Mouse (Mus musculus) embryonic fibroblast, embryonic 13.5 days (primary cell): Measurements from ENCODE around the gene Riox2. TPM values are rescaled to one million over a fixed set of nuclear protein-coding genes. Genes with fewer than 3 reads are reported as not detected.
A peak's percentile ranks its signal among the peaks of the same experiment; 100 is the strongest.
"Not testable (repeated sequence)": the region's sequence is repeated elsewhere in the genome, so short reads cannot be mapped to it uniquely, and the experiment has no call there.

Source experiments
- H3K27ac ChIP-seq: 2 replicates; pipeline ENCODE4 v1.5.1; 2012; ENCODE audit warnings: low read length, control low read depth, inconsistent platforms; ENCODE audit not compliant: insufficient read depth
- H3K4me1 ChIP-seq: 2 replicates; pipeline ENCODE4 v1.6.1; 2011; ENCODE audit warnings: low read length; ENCODE audit not compliant: control insufficient read depth, insufficient read depth
- H3K4me3 ChIP-seq: 2 replicates; pipeline ENCODE4 v1.5.1; 2011; ENCODE audit warnings: mild to moderate bottlenecking, control low read depth, low read length; ENCODE audit not compliant: insufficient read depth
- CTCF ChIP-seq: IDR thresholded peaks from 2 replicates; pipeline ENCODE4 v1.5.1; 2011; ENCODE audit warnings: mild to moderate bottlenecking, control low read depth, low read length, moderate library complexity, borderline replicate concordance; ENCODE audit not compliant: insufficient read depth
- POLR2A ChIP-seq: IDR thresholded peaks from 2 replicates; pipeline ENCODE4 v1.6.1; 2011; ENCODE audit warnings: low read depth, mild to moderate bottlenecking, control low read depth, low read length, moderate library complexity
- polyA plus RNA-seq: library from polyadenylated mRNA; stranded (reverse); fragments of >200 nt; gene quantifications from 2 replicates; pipeline ENCODE4 v1.2.4, GENCODE M21; 2011; ENCODE audit warnings: low read depth; ENCODE audit not compliant: missing spikeins, insufficient read length

Gene Riox2
- polyA plus RNA-seq: 25.3 and 27.7 TPM in 2 replicates

DNA sequence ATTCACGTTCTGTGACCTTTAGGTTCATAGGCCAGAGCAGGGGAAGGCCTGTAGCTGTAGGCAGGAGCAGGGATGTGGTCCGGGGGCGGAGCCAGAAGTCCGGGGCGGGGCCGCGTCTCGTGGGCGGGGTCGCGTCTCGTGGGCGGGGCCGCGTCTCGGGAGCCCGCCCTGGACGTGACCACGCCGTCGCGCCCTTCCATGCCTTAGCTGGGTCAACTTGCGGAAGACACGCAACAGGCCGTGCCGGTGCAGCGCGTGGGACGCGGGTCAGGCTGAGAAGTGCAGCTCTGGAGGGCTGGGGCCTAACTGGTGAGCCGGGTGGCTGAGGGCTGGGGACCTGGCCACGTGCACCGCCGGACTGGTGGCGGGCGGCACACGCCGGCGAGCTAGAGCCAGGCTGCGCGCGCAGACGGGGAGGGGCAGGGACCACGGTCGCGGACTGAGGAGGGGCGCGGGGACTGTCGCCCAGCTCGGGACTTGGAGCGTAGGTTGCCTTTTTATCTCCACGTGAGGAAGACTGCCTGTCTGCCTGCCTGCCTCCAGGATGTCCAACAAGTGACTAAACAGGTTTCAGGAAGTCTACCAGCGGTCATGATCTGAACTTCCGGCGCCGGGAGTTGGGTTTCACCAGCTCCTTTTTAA lies at the start of gene Riox2:
Gene Riox2, plus strand, starts transcription at position 139 of the 642 bp plus-strand sequence.
- peak; percentile 79 for TF ChIP-seq POLR2A
- no peak for TF ChIP-seq CTCF
- Histone ChIP-seq H3K4me1 (no peaks in the 10 kb centered on the region), H3K27ac (no peak within 1 kb of the TSS), H3K4me3 (peak within 1 kb of the TSS; percentile 73)

DNA sequence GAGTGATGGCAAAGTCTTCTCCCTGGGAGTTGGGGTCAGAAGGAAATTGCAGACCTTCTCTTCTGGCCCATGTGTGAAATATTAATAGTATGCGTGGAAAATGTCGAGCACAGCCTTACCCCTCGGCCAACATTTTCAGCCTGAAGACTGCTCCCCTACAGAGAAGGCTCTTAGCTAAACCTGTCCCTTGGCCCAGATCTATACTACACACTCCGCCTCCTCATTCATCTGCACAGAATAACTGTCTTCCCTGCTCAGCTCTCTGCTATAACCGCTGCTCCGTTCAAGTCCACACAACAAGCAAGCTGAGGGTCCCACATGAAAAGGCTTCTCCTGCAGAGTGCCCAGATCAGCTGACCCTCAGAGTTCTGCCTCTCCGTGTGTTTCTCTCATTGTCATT lies 43.6 kb upstream of the Riox2 start:
- no peak overlapping the region for H3K27ac ChIP-seq

GRCm38 (mm10) chr16:59433181-59433580 lies 38.4 kb upstream of the Riox2 start:
- H3K27ac ChIP-seq: no peak overlapping the region
- no peak for TF ChIP-seq POLR2A
- TF ChIP-seq CTCF: no peak
- no peaks in the 10 kb centered on the region for H3K4me1 ChIP-seq
- no peak overlapping the region for H3K4me3 ChIP-seq

More for the DNA sequence above, 43.6 kb upstream of the Riox2 start:
- no peak overlapping the region for H3K4me3 ChIP-seq
- TF ChIP-seq POLR2A (no peak), CTCF (no peak)
- no peaks in the 10 kb centered on the region for H3K4me1 ChIP-seq

DNA sequence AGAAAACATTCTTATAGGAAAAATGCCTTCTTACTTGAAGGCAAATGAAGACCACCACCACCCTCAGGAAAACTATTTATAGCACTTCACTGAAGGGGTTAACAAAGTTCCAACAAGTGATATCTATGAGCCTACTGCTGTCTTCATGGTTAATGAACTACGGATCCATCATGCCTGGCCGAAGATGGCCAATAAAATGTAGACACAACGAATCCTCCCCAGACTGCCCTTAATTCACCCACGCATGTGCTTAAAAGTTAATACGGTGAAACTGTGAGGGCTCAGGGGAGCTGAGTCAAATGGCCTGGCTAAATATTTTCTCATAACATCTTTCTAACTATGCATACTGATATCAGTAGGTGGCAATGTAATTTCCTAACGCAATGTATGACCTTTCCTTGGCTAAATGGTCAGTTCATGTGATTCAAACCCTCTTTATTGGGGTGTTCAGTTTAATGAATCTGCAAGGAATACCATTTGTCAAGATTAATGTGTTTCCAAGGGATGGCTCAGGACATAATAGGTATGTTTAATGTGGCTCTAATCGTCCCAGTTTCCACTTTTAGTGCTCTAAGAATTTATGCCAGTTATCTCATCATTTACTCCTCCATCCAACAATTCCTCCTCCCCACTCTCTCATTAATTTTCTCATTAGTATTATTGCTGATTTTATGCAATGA lies 26.6 kb upstream of the Riox2 start:
- Histone ChIP-seq H3K27ac (no peak overlapping the region), H3K4me3 (no peak overlapping the region), H3K4me1 (no peaks in the 10 kb centered on the region)
- TF ChIP-seq CTCF: no peak
- no peak for TF ChIP-seq POLR2A

DNA sequence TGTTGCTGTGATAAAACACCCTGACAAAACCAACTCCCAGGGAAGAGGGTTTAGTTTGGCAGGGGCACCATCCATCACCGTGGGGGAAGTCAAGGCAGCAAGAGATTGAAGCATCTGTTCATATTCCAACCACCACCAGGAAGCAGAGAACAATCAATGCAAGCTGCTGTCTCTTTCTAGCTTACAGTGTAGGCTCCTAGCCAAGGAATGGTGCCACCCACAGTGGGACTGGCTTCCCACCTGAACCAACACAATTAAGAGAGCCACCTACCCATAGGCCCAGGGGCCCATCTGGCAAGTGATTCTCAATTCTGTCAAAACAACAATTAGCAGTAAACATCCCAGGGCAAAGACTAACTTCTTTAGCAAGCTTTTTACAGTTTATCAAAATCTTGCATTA lies 23.4 kb upstream of the Riox2 start:
- H3K4me1 ChIP-seq: no peaks in the 10 kb centered on the region
- no peak overlapping the region for H3K27ac ChIP-seq
- TF ChIP-seq POLR2A (no peak), CTCF (no peak)
- H3K4me3 ChIP-seq: no peak overlapping the region

DNA sequence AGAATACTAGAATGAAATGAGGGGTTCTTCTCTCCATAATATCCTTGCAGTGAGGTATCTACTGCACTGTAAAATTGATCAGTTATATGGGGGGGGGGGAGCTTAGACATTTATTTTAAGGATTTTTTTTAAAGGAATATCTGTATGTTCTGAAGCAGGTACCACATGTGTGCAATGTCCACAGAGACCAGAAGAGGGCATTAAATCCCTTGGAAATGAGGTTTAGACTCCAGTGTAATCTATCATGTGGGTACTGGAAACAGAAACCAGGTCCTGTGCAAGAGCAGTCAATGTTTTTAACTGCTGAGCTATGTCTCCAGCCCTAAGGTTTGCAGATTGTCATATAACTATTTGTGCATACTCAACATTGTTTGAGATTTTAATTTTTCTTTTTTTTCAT lies 22.5 kb upstream of the Riox2 start:
- TF ChIP-seq POLR2A: no peak
- TF ChIP-seq CTCF: no peak
- H3K27ac ChIP-seq: no peak overlapping the region
- no peak overlapping the region for H3K4me3 ChIP-seq
- H3K4me1 ChIP-seq: no peaks in the 10 kb centered on the region

DNA sequence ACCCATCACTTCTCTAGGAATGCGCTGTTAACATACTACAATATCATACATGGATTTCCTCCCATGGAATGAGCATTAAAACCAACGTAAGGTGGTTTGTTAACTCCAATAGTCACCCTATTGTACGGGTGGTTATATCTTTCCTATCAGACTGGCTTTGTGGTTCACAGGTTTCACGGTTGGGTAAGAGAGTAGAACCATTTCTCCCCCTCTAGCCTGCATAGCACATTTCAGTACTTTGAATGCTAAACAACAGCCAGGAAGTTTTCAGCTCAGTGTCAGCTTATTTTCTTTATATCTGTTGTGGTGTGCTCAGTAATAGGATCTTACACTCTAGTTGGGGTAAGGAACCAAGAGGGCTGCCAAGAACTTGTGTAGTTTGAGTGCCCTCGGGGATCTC lies 19.8 kb upstream of the Riox2 start:
- no peaks in the 10 kb centered on the region for H3K4me1 ChIP-seq
- H3K27ac ChIP-seq: no peak overlapping the region
- H3K4me3 ChIP-seq: no peak overlapping the region
- TF ChIP-seq POLR2A: no peak
- TF ChIP-seq CTCF: no peak

- H3K27ac ChIP-seq, H3K4me1 ChIP-seq, H3K4me3 ChIP-seq: not testable (repeated sequence)
These were observed 12.2 kb upstream of the Riox2 start for GRCm38 (mm10) chr16:59459259-59459861.

DNA sequence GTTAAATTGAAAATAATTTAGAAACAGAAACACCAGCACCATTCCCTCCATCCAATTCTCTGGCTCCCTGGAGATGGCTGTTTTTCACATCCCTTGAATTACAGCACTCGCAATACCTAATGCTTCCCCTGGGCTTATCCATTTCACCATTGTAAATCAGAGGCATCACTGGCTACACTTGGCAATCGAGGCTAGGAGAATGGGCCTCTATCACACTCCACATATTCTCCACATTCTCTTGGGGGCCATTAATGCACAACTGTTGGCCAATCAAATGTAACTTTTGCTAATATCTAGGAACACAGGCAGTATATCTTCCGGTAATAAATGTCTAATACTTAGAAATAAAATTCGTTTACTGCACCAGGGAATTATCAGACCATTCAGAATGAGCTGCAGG lies 8.0 kb upstream of the Riox2 start:
- H3K27ac ChIP-seq: no peak overlapping the region
- TF ChIP-seq CTCF: no peak
- no peak for TF ChIP-seq POLR2A
- H3K4me1 ChIP-seq: no peaks in the 10 kb centered on the region
- no peak overlapping the region for H3K4me3 ChIP-seq

- H3K4me1 ChIP-seq: no peaks in the 10 kb centered on the region
- no peak overlapping the region for H3K4me3 ChIP-seq
- TF ChIP-seq CTCF (no peak), POLR2A (no peak)
- H3K27ac ChIP-seq: no peak overlapping the region
These were observed 7.6 kb upstream of the Riox2 start for GRCm38 (mm10) chr16:59463973-59464372.
